Mouse (Mus musculus): ENCODE results near the gene Cstf2t. TPM values are rescaled to one million over a fixed set of nuclear protein-coding genes. Genes with fewer than 3 reads are reported as not detected.

Gene Cstf2t
- 79.1 and 83.4 TPM in 2 replicates for polyA plus RNA-seq (2015; fragmentation: Nextera tagmentation; extraction: Ambion mirVana)

GRCm38 (mm10) chr19:31082662-31083429, at the start of gene Cstf2t:
Gene Cstf2t, plus strand, starts transcription at chr19:31082837.
- Histone ChIP-seq H3K36me3 (peaks cover 32% of the 10 kb centered on the region), H3K4me1 (peaks cover 28% of the 10 kb centered on the region), H3K9ac (replicated peaks) (peak within 1 kb of the TSS; percentile 63), H3K9me3 (no peaks in the 10 kb centered on the region), H3K4me3 (peak within 1 kb of the TSS; percentile 66), H3K4me2 (replicated peaks) (peak within 1 kb of the TSS; percentile 82), H3K27me3 (no peaks in the 10 kb centered on the region), H3K27ac (replicated peaks) (peak within 1 kb of the TSS; percentile 82)
- ATAC-seq (replicated peaks): peak; percentile 100
- whole genome bisulfite sequencing: 2% methylated on average over 56 of the region's 56 CpGs

GRCm38 (mm10) chr19:31038951-31039350, 43.7 kb upstream of the Cstf2t start:
- H3K4me1 ChIP-seq: no peaks in the 10 kb centered on the region
- no peak overlapping the region for H3K4me3 ChIP-seq
- H3K9ac ChIP-seq (replicated peaks): no peak overlapping the region
- WGBS: 75% methylated on average over 3 of the region's 3 CpGs
- no peak for ATAC-seq (replicated peaks)
- H3K4me2 ChIP-seq (replicated peaks): no peak overlapping the region
- H3K27ac ChIP-seq (replicated peaks): no peak overlapping the region
- H3K9me3 ChIP-seq: no peaks in the 10 kb centered on the region
- H3K36me3 ChIP-seq: no peaks in the 10 kb centered on the region
- H3K27me3 ChIP-seq: no peaks in the 10 kb centered on the region

GRCm38 (mm10) chr19:31040948-31041847, 41.4 kb upstream of the Cstf2t start:
- Histone ChIP-seq H3K4me1 (no peaks in the 10 kb centered on the region), H3K36me3 (no peaks in the 10 kb centered on the region), H3K4me2 (replicated peaks) (no peak overlapping the region), H3K4me3 (no peak overlapping the region), H3K27me3 (no peaks in the 10 kb centered on the region), H3K27ac (replicated peaks) (no peak overlapping the region), H3K9me3 (no peaks in the 10 kb centered on the region), H3K9ac (replicated peaks) (no peak overlapping the region)
- 52% methylated on average over 2 of the region's 2 CpGs for WGBS
- no peak for ATAC-seq (replicated peaks)

GRCm38 (mm10) chr19:31046601-31047000, 36.0 kb upstream of the Cstf2t start:
- 98% methylated on average over 4 of the region's 4 CpGs for WGBS
- no peak for ATAC-seq (replicated peaks)
- no peaks in the 10 kb centered on the region for H3K36me3 ChIP-seq

GRCm38 (mm10) chr19:31064740-31065139, 17.9 kb upstream of the Cstf2t start:
- Histone ChIP-seq H3K4me2 (replicated peaks) (no peak overlapping the region), H3K27ac (replicated peaks) (no peak overlapping the region), H3K36me3 (no peaks in the 10 kb centered on the region), H3K27me3 (no peaks in the 10 kb centered on the region), H3K9me3 (no peaks in the 10 kb centered on the region), H3K4me1 (no peaks in the 10 kb centered on the region), H3K4me3 (no peak overlapping the region), H3K9ac (replicated peaks) (no peak overlapping the region)
- no peak for ATAC-seq (replicated peaks)
- WGBS: 94% methylated on average over 1 of the region's 1 CpGs

More at GRCm38 (mm10) chr19:31046601-31047000, 36.0 kb upstream of the Cstf2t start:
- H3K9me3 ChIP-seq: no peaks in the 10 kb centered on the region
- no peak overlapping the region for H3K4me3 ChIP-seq
- H3K27me3 ChIP-seq: no peaks in the 10 kb centered on the region
- no peak overlapping the region for H3K27ac ChIP-seq (replicated peaks)
- H3K9ac ChIP-seq (replicated peaks): no peak overlapping the region
- no peaks in the 10 kb centered on the region for H3K4me1 ChIP-seq
- no peak overlapping the region for H3K4me2 ChIP-seq (replicated peaks)

GRCm38 (mm10) chr19:31065206-31065781, 17.3 kb upstream of the Cstf2t start:
- no peaks in the 10 kb centered on the region for H3K36me3 ChIP-seq
- H3K4me1 ChIP-seq: no peaks in the 10 kb centered on the region
- no peaks in the 10 kb centered on the region for H3K27me3 ChIP-seq
- H3K4me3 ChIP-seq: no peak overlapping the region
- no peaks in the 10 kb centered on the region for H3K9me3 ChIP-seq
- WGBS: 85% methylated on average over 11 of the region's 11 CpGs
- no peak overlapping the region for H3K9ac ChIP-seq (replicated peaks)
- H3K27ac ChIP-seq (replicated peaks): no peak overlapping the region
- no peak overlapping the region for H3K4me2 ChIP-seq (replicated peaks)
- no peak for ATAC-seq (replicated peaks)

GRCm38 (mm10) chr19:31073959-31074716, 8.5 kb upstream of the Cstf2t start:
- H3K4me3 ChIP-seq: no peak overlapping the region
- peaks cover 9% of the 10 kb centered on the region for H3K4me1 ChIP-seq
- no peaks in the 10 kb centered on the region for H3K27me3 ChIP-seq
- H3K4me2 ChIP-seq (replicated peaks): peak overlapping the region; percentile 29
- H3K9me3 ChIP-seq: no peaks in the 10 kb centered on the region
- ATAC-seq (replicated peaks): no peak
- H3K27ac ChIP-seq (replicated peaks): no peak overlapping the region
- no peaks in the 10 kb centered on the region for H3K36me3 ChIP-seq
- WGBS: 32% methylated on average over 24 of the region's 24 CpGs
- H3K9ac ChIP-seq (replicated peaks): no peak overlapping the region

- Histone ChIP-seq H3K9me3 (no peaks in the 10 kb centered on the region), H3K36me3 (no peaks in the 10 kb centered on the region), H3K4me1 (peaks cover 9% of the 10 kb centered on the region), H3K4me2 (replicated peaks) (peak overlapping the region; percentile 29), H3K9ac (replicated peaks) (no peak overlapping the region), H3K27ac (replicated peaks) (no peak overlapping the region), H3K27me3 (no peaks in the 10 kb centered on the region), H3K4me3 (no peak overlapping the region)
- 4% methylated on average over 3 of the region's 3 CpGs for WGBS
- no peak for ATAC-seq (replicated peaks)
These were observed 7.9 kb upstream of the Cstf2t start for GRCm38 (mm10) chr19:31074717-31075063.

GRCm38 (mm10) chr19:31076106-31076505, 6.5 kb upstream of the Cstf2t start:
- Histone ChIP-seq H3K27me3 (no peaks in the 10 kb centered on the region), H3K9me3 (no peaks in the 10 kb centered on the region), H3K36me3 (no peaks in the 10 kb centered on the region), H3K4me1 (peaks cover 9% of the 10 kb centered on the region), H3K4me2 (replicated peaks) (no peak overlapping the region), H3K9ac (replicated peaks) (no peak overlapping the region), H3K27ac (replicated peaks) (no peak overlapping the region), H3K4me3 (no peak overlapping the region)
- 91% methylated on average over 4 of the region's 4 CpGs for WGBS
- ATAC-seq (replicated peaks): no peak

GRCm38 (mm10) chr19:31078241-31078640, 4.4 kb upstream of the Cstf2t start:
- H3K4me3 ChIP-seq: no peak overlapping the region
- H3K4me2 ChIP-seq (replicated peaks): no peak overlapping the region
- no peaks in the 10 kb centered on the region for H3K36me3 ChIP-seq
- peaks cover 15% of the 10 kb centered on the region for H3K4me1 ChIP-seq
- no peak overlapping the region for H3K27ac ChIP-seq (replicated peaks)
- WGBS: 36% methylated on average over 3 of the region's 3 CpGs
- no peak overlapping the region for H3K9ac ChIP-seq (replicated peaks)
- no peaks in the 10 kb centered on the region for H3K27me3 ChIP-seq
- ATAC-seq (replicated peaks): no peak
- H3K9me3 ChIP-seq: no peaks in the 10 kb centered on the region

- ATAC-seq (replicated peaks): peak; percentile 68
- no peaks in the 10 kb centered on the region for H3K27me3 ChIP-seq
- 17% methylated on average over 7 of the region's 7 CpGs for WGBS
- H3K9me3 ChIP-seq: no peaks in the 10 kb centered on the region
- H3K27ac ChIP-seq (replicated peaks): peak overlapping the region; percentile 82
- H3K36me3 ChIP-seq: peaks cover 29% of the 10 kb centered on the region
- peak overlapping the region; percentile 66 for H3K4me3 ChIP-seq
- H3K4me1 ChIP-seq: peaks cover 28% of the 10 kb centered on the region
- peak overlapping the region; percentile 47 for H3K9ac ChIP-seq (replicated peaks)
- H3K4me2 ChIP-seq (replicated peaks): peak overlapping the region; percentile 57
These were observed 411 bp upstream of the Cstf2t start for GRCm38 (mm10) chr19:31082226-31082625.

Data from forebrain, embryonic 15.5 days (tissue).